Mouse (Mus musculus) forebrain, embryonic 15.5 days (tissue): ENCODE measurements at regions not wholly inside any gene's neighbourhood (a gene's known extent, or its start where the extent isn't known, plus 50 kb on each side); places are given as distances from the start of the nearest gene placed in this dataset.
A peak's percentile ranks its signal among the peaks of the same experiment; 100 is the strongest.

Experiments used
- ATAC-seq: fragments of 200-750 bp; cut with Nextera tagmentation; replicated peaks from 2 replicates; pipeline ENCODE4 v1.8.0; 2017; ENCODE audit warnings: mild to moderate bottlenecking, moderate TSS enrichment, moderate library complexity
- H3K27ac ChIP-seq: fragments of 300-500 bp; sonication (generic); replicated peaks from 2 replicates; pipeline ENCODE4 v1.5.1; 2015; ENCODE audit warnings: mild to moderate bottlenecking, inconsistent platforms
- H3K27me3 ChIP-seq: fragments of 300-500 bp; sonication (generic); 2 replicates; pipeline ENCODE4 v1.6.1; 2015; ENCODE audit warnings: inconsistent platforms
- H3K36me3 ChIP-seq: fragments of 300-500 bp; sonication (generic); 2 replicates; pipeline ENCODE4 v1.6.1; 2015; ENCODE audit warnings: mild to moderate bottlenecking, inconsistent platforms
- H3K4me1 ChIP-seq: fragments of 300-500 bp; sonication (generic); 2 replicates; pipeline ENCODE4 v1.6.1; 2015; ENCODE audit warnings: inconsistent platforms
- H3K4me2 ChIP-seq: fragments of 300-500 bp; sonication (generic); replicated peaks from 2 replicates; pipeline ENCODE4 v1.6.1; 2015; ENCODE audit warnings: mild to moderate bottlenecking, inconsistent platforms
- H3K4me3 ChIP-seq: fragments of 300-500 bp; sonication (generic); 2 replicates; pipeline ENCODE4 v1.5.1; 2015; ENCODE audit warnings: mild to moderate bottlenecking, inconsistent platforms
- H3K9ac ChIP-seq: fragments of 300-500 bp; sonication (generic); replicated peaks from 2 replicates; pipeline ENCODE4 v1.6.1; 2015; ENCODE audit warnings: mild to moderate bottlenecking, inconsistent platforms
- H3K9me3 ChIP-seq: fragments of 300-500 bp; sonication (generic); 2 replicates; pipeline ENCODE4 v1.6.1; 2016; ENCODE audit warnings: inconsistent platforms
- WGBS: fragments of 180-500 bp; shearing (Covaris S2); methylation state at CpG from one replicate; pipeline ENCODE4 v1.1.7; 2015; ENCODE audit warnings: mixed read lengths; 5-methylcytosine and 5-hydroxymethylcytosine counted together

DNA sequence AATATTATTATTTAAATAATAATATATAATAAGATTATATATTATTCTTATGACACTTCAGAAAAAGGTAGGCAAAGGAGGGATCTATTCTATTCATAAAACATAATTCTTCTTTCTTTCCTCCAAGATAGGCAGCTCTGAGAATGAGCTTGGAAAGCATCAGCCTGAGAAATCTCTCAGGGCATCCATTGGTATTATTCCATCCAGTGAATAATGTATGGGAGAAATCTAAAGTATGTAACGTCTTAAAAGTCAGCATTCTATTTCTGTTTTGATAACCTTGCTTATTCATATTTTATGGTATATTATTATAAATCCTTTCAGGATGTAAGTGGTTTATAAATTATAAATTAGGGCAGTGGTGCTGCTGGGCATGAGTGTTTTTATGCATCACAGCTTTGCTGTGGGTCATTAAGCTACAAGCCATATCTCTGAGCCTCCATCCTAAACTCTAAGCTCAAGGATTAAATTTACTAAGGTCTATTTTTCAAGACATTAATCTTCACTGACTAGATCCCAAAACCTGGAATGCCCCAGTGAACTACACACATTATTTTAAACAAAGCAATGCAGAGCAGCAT is 766.9 kb upstream of the Luzp2 start:
- Histone ChIP-seq H3K9ac (no peak overlapping the region), H3K27me3 (no peaks in the 10 kb centered on the region)
- ATAC-seq = no peak

GRCm38 (mm10) chr7:54116951-54117350 is 718.3 kb upstream of the Luzp2 start:
- Histone ChIP-seq H3K4me3 (no peak overlapping the region), H3K9me3 (no peaks in the 10 kb centered on the region), H3K4me1 (no peaks in the 10 kb centered on the region), H3K27ac (no peak overlapping the region), H3K27me3 (no peaks in the 10 kb centered on the region), H3K4me2 (no peak overlapping the region), H3K9ac (no peak overlapping the region), H3K36me3 (no peaks in the 10 kb centered on the region)
- WGBS = 56% methylated on average over 1 of the region's 1 CpGs
- ATAC-seq = no peak

More for the DNA sequence above, 766.9 kb upstream of the Luzp2 start:
- Histone ChIP-seq H3K4me2 (no peak overlapping the region), H3K9me3 (no peaks in the 10 kb centered on the region), H3K4me3 (no peak overlapping the region), H3K36me3 (no peaks in the 10 kb centered on the region), H3K4me1 (no peaks in the 10 kb centered on the region), H3K27ac (no peak overlapping the region)
- 93% methylated on average over 1 of the region's 1 CpGs for WGBS

- H3K4me1 ChIP-seq = no peaks in the 10 kb centered on the region
- H3K4me3 ChIP-seq = no peak overlapping the region
- no peak overlapping the region for H3K27ac ChIP-seq
- H3K9me3 ChIP-seq = no peaks in the 10 kb centered on the region
- H3K27me3 ChIP-seq = no peaks in the 10 kb centered on the region
- WGBS = 9% methylated on average over 1 of the region's 1 CpGs
- no peaks in the 10 kb centered on the region for H3K36me3 ChIP-seq
- H3K9ac ChIP-seq = no peak overlapping the region
- no peak overlapping the region for H3K4me2 ChIP-seq
- peak; percentile 78 for ATAC-seq
Measured at GRCm38 (mm10) chr7:54138988-54139387, 696.3 kb upstream of the Luzp2 start.

- Histone ChIP-seq H3K27ac (no peak overlapping the region), H3K4me3 (no peak overlapping the region), H3K4me1 (no peaks in the 10 kb centered on the region), H3K36me3 (no peaks in the 10 kb centered on the region), H3K27me3 (no peaks in the 10 kb centered on the region), H3K4me2 (no peak overlapping the region), H3K9me3 (no peaks in the 10 kb centered on the region), H3K9ac (no peak overlapping the region)
- ATAC-seq = no peak
Measured at GRCm38 (mm10) chr7:54150855-54151254, 684.4 kb upstream of the Luzp2 start.

DNA sequence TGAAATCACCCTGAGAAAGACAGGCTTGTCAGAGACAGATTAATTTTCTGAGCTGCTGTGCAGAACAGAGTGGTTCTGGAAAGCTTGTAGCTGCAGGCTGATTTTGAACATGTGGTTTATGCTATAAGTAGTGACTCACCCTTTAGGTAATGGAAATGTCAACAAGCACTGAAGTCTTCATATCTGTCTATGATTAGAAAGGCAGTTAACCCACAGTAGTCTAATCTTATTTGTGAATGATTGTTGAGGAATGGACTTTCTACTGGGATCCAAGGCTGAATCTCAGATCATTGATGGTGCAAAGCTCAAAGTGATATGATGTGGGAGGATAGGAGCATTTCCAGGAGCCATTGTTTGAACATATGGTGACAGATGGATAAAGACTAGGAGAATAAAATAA is 635.3 kb upstream of the Luzp2 start:
- Histone ChIP-seq H3K36me3 (no peaks in the 10 kb centered on the region), H3K27me3 (no peaks in the 10 kb centered on the region), H3K9me3 (no peaks in the 10 kb centered on the region), H3K4me1 (no peaks in the 10 kb centered on the region), H3K9ac (no peak overlapping the region), H3K4me2 (no peak overlapping the region), H3K4me3 (no peak overlapping the region), H3K27ac (no peak overlapping the region)
- ATAC-seq = no peak
